Mouse (Mus musculus): ENCODE results near the gene Fbn1. TPM values are rescaled to one million over a fixed set of nuclear protein-coding genes. Genes with fewer than 3 reads are reported as not detected.

Gene Fbn1
- polyA plus RNA-seq, 1 experiment from 2014 or later: 5.7 TPM

DNA sequence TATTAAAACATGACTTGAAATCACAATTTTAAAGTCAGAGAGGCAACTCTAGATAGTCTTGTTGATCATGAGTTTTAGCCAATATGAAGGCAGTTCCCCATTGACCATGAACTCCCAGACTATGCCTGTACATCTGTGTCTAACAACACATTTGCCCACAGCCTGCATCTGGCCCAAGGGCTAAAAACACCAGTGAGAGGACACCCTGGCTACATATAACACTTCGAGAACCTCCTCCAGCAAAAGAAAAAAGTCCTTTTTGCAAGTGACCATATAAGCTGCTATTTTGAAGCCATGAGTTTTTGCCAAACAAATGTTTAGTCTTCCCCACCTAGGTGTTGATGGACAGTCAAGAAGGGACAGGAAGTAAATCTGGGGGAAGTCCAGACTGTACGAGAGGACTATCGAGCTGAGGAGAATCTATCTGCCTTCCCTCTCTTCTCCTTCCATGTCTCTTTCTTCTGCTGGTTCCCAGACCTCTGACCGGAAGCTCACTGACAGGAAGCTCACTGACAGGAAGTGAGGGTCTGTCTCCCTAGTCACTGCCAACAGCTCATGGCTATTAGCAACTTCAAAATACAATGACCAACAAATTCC, 103.2 kb downstream of the Fbn1 start:
- H3K27me3 ChIP-seq (replicated peaks; ENCODE audit: control insufficient read depth, insufficient read depth, low read length): no peaks in the 10 kb centered on the region
- no peaks in the 10 kb centered on the region for H3K36me3 ChIP-seq (ENCODE audit: control insufficient read depth, insufficient read depth, low read length)
- H3K9me3 ChIP-seq (ENCODE audit: control insufficient read depth, low read length): no peaks in the 10 kb centered on the region
- no peak overlapping the region for H3K9ac ChIP-seq (ENCODE audit: low read depth, low read length)
- H3K4me2 ChIP-seq: no peak overlapping the region
- ATAC-seq (replicated peaks; ENCODE audit: low FRiP score) (no peak), DNase-seq (ENCODE audit: low spot score) (no peak)
- 51% methylated on average over 4 of the region's 4 CpGs for WGBS
- H3K27ac ChIP-seq (ENCODE audit: low read depth, low read length): no peak overlapping the region
- H3K4me1 ChIP-seq (replicated peaks; ENCODE audit: control insufficient read depth, insufficient read depth, low read length): no peaks in the 10 kb centered on the region
- H3K4me3 ChIP-seq (ENCODE audit: low read depth, low read length): no peak overlapping the region

DNA sequence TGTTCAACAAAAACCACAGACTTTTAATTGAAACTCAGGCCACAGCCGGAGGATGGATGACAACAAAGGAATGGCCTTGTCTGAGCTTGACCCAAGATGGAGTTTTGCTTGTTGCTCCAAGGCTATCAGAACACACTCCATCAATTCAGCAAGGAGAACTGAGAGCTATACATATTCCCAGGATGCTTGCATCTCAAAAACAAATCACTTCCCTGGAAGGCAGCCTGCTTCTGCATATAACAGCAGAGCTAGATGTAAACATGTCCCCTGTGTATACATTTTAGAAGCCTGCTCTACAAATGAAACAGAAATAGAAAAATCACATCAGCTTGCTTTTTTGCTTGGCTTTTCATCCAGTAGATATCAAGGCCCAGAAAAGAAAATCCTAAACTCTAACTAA, 105.5 kb downstream of the Fbn1 start:
- Histone ChIP-seq H3K4me2 (no peak overlapping the region), H3K27ac (ENCODE audit: low read depth, low read length) (no peak overlapping the region), H3K4me3 (ENCODE audit: low read depth, low read length) (no peak overlapping the region), H3K36me3 (ENCODE audit: control insufficient read depth, insufficient read depth, low read length) (no peaks in the 10 kb centered on the region), H3K4me1 (replicated peaks; ENCODE audit: control insufficient read depth, insufficient read depth, low read length) (no peaks in the 10 kb centered on the region), H3K9me3 (ENCODE audit: control insufficient read depth, low read length) (no peaks in the 10 kb centered on the region), H3K9ac (ENCODE audit: low read depth, low read length) (no peak overlapping the region), H3K27me3 (replicated peaks; ENCODE audit: control insufficient read depth, insufficient read depth, low read length) (no peaks in the 10 kb centered on the region)
- ATAC-seq (replicated peaks; ENCODE audit: low FRiP score) (no peak), DNase-seq (ENCODE audit: low spot score) (no peak)
- WGBS: 86% methylated on average over 1 of the region's 1 CpGs

GRCm38 (mm10) chr2:125400121-125400520, 107.7 kb downstream of the Fbn1 start:
- H3K27ac ChIP-seq (ENCODE audit: low read depth, low read length): no peak overlapping the region
- H3K9me3 ChIP-seq (ENCODE audit: control insufficient read depth, low read length): no peaks in the 10 kb centered on the region
- H3K36me3 ChIP-seq (ENCODE audit: control insufficient read depth, insufficient read depth, low read length): no peaks in the 10 kb centered on the region
- no peaks in the 10 kb centered on the region for H3K27me3 ChIP-seq (replicated peaks; ENCODE audit: control insufficient read depth, insufficient read depth, low read length)
- WGBS: 83% methylated on average over 3 of the region's 3 CpGs
- DNase-seq (ENCODE audit: low spot score): no peak
- H3K9ac ChIP-seq (ENCODE audit: low read depth, low read length): no peak overlapping the region
- no peak for ATAC-seq (replicated peaks; ENCODE audit: low FRiP score)
- no peak overlapping the region for H3K4me2 ChIP-seq
- no peak overlapping the region for H3K4me3 ChIP-seq (ENCODE audit: low read depth, low read length)
- no peaks in the 10 kb centered on the region for H3K4me1 ChIP-seq (replicated peaks; ENCODE audit: control insufficient read depth, insufficient read depth, low read length)

GRCm38 (mm10) chr2:125397796-125398195, 110.0 kb downstream of the Fbn1 start:
- DNase-seq (ENCODE audit: low spot score): no peak
- Histone ChIP-seq H3K4me3 (ENCODE audit: low read depth, low read length) (no peak overlapping the region), H3K36me3 (ENCODE audit: control insufficient read depth, insufficient read depth, low read length) (no peaks in the 10 kb centered on the region), H3K9me3 (ENCODE audit: control insufficient read depth, low read length) (no peaks in the 10 kb centered on the region), H3K4me1 (replicated peaks; ENCODE audit: control insufficient read depth, insufficient read depth, low read length) (no peaks in the 10 kb centered on the region), H3K9ac (ENCODE audit: low read depth, low read length) (no peak overlapping the region), H3K27me3 (replicated peaks; ENCODE audit: control insufficient read depth, insufficient read depth, low read length) (no peaks in the 10 kb centered on the region), H3K27ac (ENCODE audit: low read depth, low read length) (no peak overlapping the region), H3K4me2 (no peak overlapping the region)
- ATAC-seq (replicated peaks; ENCODE audit: low FRiP score): no peak
- 83% methylated on average over 7 of the region's 7 CpGs for WGBS

DNA sequence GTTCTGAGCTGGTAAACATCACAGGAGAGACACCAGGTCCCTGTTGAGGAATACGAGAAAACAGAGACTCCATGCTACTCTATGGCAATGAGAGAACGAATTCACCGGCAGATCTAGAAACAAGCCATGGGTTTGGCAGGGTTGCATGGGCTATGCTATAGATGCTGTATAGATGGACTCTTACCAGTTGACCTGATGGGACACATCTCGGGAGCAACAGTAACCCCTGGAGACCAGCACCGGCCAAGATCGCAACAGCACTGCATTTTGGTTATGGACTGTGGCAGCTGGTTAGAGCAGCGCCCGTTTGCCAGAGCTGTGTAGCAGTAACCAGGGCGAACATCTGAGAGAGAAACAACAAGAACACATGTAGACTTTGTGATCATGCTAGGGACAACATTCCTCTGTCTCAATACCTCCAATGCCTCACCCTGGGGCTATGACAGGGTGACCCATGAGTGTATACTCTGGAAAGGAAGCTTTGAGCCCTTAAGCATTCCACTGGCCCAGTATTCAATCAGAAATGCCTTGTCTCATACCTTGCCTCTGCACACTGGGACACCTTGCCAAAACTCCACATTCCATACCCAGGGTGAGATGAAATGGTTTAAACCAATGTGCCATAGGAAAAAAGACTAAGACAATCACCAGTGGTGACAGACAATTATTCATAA, 113.2 kb downstream of the Fbn1 start:
- no peak overlapping the region for H3K4me3 ChIP-seq (ENCODE audit: low read depth, low read length)
- H3K27me3 ChIP-seq (replicated peaks; ENCODE audit: control insufficient read depth, insufficient read depth, low read length): no peaks in the 10 kb centered on the region
- no peak for DNase-seq (ENCODE audit: low spot score)
- no peak overlapping the region for H3K4me2 ChIP-seq
- 96% methylated on average over 9 of the region's 9 CpGs for WGBS
- H3K4me1 ChIP-seq (replicated peaks; ENCODE audit: control insufficient read depth, insufficient read depth, low read length): no peaks in the 10 kb centered on the region
- H3K9me3 ChIP-seq (ENCODE audit: control insufficient read depth, low read length): no peaks in the 10 kb centered on the region
- no peak overlapping the region for H3K9ac ChIP-seq (ENCODE audit: low read depth, low read length)
- no peaks in the 10 kb centered on the region for H3K36me3 ChIP-seq (ENCODE audit: control insufficient read depth, insufficient read depth, low read length)
- H3K27ac ChIP-seq (ENCODE audit: low read depth, low read length): no peak overlapping the region
- no peak for ATAC-seq (replicated peaks; ENCODE audit: low FRiP score)

DNA sequence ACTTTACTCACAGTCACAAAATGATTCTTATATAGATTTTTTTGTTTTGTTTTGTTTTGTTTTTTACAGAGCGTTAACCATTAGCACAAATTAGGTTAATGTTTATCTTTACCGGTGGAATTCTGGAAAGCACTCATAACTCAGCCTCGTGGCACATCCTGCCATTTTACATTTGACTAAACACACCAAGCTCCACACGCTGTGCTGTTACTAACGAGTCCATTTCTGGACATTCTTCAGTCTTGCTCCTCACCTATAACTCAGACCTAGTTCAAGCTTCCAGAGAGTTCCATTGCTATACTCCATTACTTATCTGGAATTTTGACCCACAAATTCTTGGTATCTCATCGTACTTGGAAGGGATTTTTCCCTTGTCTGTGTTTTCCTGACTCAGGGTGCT, 116.2 kb downstream of the Fbn1 start:
- Histone ChIP-seq H3K9ac (ENCODE audit: low read depth, low read length) (no peak overlapping the region), H3K36me3 (ENCODE audit: control insufficient read depth, insufficient read depth, low read length) (no peaks in the 10 kb centered on the region), H3K4me3 (ENCODE audit: low read depth, low read length) (no peak overlapping the region), H3K4me2 (no peak overlapping the region), H3K27ac (ENCODE audit: low read depth, low read length) (no peak overlapping the region), H3K4me1 (replicated peaks; ENCODE audit: control insufficient read depth, insufficient read depth, low read length) (no peaks in the 10 kb centered on the region), H3K9me3 (ENCODE audit: control insufficient read depth, low read length) (no peaks in the 10 kb centered on the region), H3K27me3 (replicated peaks; ENCODE audit: control insufficient read depth, insufficient read depth, low read length) (no peaks in the 10 kb centered on the region)
- 84% methylated on average over 6 of the region's 6 CpGs for WGBS
- no peak for DNase-seq (ENCODE audit: low spot score)
- ATAC-seq (replicated peaks; ENCODE audit: low FRiP score): no peak

DNA sequence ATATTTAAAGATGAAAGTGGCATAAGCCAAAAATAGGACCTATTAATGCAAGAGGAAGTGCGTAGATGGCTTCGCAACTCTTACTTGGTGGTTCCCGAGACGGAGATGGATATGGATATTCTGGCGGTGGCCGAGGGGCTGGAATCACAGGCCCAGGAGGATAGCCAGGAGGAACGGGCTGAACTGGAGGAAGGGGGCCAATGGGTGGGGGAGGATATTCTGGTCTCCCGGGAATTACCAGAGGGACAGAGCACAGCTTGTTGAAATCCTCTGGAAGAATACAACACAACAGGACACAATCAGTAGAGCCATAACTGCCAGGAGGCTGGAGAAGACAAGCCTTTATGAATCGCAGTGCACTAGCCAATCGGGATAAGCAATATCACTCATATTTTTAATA, 118.0 kb downstream of the Fbn1 start:
- no peak for ATAC-seq (replicated peaks; ENCODE audit: low FRiP score)
- WGBS: 92% methylated on average over 10 of the region's 10 CpGs
- H3K4me3 ChIP-seq (ENCODE audit: low read depth, low read length): no peak overlapping the region
- no peaks in the 10 kb centered on the region for H3K36me3 ChIP-seq (ENCODE audit: control insufficient read depth, insufficient read depth, low read length)
- H3K27ac ChIP-seq (ENCODE audit: low read depth, low read length): no peak overlapping the region
- no peaks in the 10 kb centered on the region for H3K27me3 ChIP-seq (replicated peaks; ENCODE audit: control insufficient read depth, insufficient read depth, low read length)
- no peak for DNase-seq (ENCODE audit: low spot score)
- H3K4me2 ChIP-seq: no peak overlapping the region
- no peak overlapping the region for H3K9ac ChIP-seq (ENCODE audit: low read depth, low read length)
- H3K9me3 ChIP-seq (ENCODE audit: control insufficient read depth, low read length): no peaks in the 10 kb centered on the region
- no peaks in the 10 kb centered on the region for H3K4me1 ChIP-seq (replicated peaks; ENCODE audit: control insufficient read depth, insufficient read depth, low read length)

GRCm38 (mm10) chr2:125386221-125386965, 121.4 kb downstream of the Fbn1 start:
- H3K4me2 ChIP-seq: no peak overlapping the region
- no peak overlapping the region for H3K9ac ChIP-seq (ENCODE audit: low read depth, low read length)
- no peaks in the 10 kb centered on the region for H3K27me3 ChIP-seq (replicated peaks; ENCODE audit: control insufficient read depth, insufficient read depth, low read length)
- 77% methylated on average over 7 of the region's 7 CpGs for WGBS
- no peaks in the 10 kb centered on the region for H3K9me3 ChIP-seq (ENCODE audit: control insufficient read depth, low read length)
- ATAC-seq (replicated peaks; ENCODE audit: low FRiP score) (no peak), DNase-seq (ENCODE audit: low spot score) (no peak)
- H3K4me3 ChIP-seq (ENCODE audit: low read depth, low read length): no peak overlapping the region
- no peaks in the 10 kb centered on the region for H3K36me3 ChIP-seq (ENCODE audit: control insufficient read depth, insufficient read depth, low read length)
- H3K4me1 ChIP-seq (replicated peaks; ENCODE audit: control insufficient read depth, insufficient read depth, low read length): no peaks in the 10 kb centered on the region
- H3K27ac ChIP-seq (ENCODE audit: low read depth, low read length): no peak overlapping the region

- no peak overlapping the region for H3K4me2 ChIP-seq
- H3K27ac ChIP-seq (ENCODE audit: low read depth, low read length): no peak overlapping the region
- no peaks in the 10 kb centered on the region for H3K27me3 ChIP-seq (replicated peaks; ENCODE audit: control insufficient read depth, insufficient read depth, low read length)
- H3K36me3 ChIP-seq (ENCODE audit: control insufficient read depth, insufficient read depth, low read length): no peaks in the 10 kb centered on the region
- no peak for DNase-seq (ENCODE audit: low spot score)
- 77% methylated on average over 4 of the region's 4 CpGs for WGBS
- H3K4me3 ChIP-seq (ENCODE audit: low read depth, low read length): no peak overlapping the region
- no peaks in the 10 kb centered on the region for H3K9me3 ChIP-seq (ENCODE audit: control insufficient read depth, low read length)
- ATAC-seq (replicated peaks; ENCODE audit: low FRiP score): no peak
- H3K9ac ChIP-seq (ENCODE audit: low read depth, low read length): no peak overlapping the region
- no peaks in the 10 kb centered on the region for H3K4me1 ChIP-seq (replicated peaks; ENCODE audit: control insufficient read depth, insufficient read depth, low read length)
These were observed 122.9 kb downstream of the Fbn1 start for GRCm38 (mm10) chr2:125384941-125385340.

All from liver, embryonic 11.5 days (tissue).